ENCODE assay signal across 28 mouse cellular contexts in the genomic region with DNA sequence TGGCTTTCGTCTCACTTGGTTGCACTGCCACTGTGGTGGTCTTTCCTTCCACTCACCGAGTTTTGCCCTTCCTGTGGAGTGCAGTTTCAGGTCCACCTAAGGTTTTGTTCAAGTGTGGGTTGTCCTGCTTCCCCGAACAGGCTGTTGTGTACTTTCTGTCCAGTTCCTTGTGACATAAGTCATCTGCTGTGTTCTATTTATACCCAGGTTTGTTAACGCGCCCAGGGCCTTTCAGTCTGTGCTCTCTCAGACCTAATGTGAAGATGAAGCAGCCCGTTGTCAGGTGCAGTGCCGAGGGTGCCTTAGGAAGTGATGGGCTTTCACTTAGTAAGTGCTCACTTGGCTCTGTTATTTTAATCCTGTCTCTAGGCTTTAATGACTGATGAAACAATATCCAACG. TPM values are rescaled to one million over a fixed set of nuclear protein-coding genes. Genes with fewer than 3 reads are reported as not detected.
DNase-seq lines count a peak whose midpoint lies in the region; ATAC-seq and TF ChIP-seq lines count a peak whose summit lies in the region.
"Had no signal": no experiment of that assay in that cellular context is flagged by ENCODE, and none has a peak within 500 bp of the region (broad histone marks: within the 10 kb centered on the region; RNA-seq: fewer than 3 reads in every experiment).

No protein-coding gene starts in this region.

- no peak overlapping the region for H3K4me2 ChIP-seq in heart, postnatal 0 days (ENCODE audit: low read depth, low read length)
- H3K4me2 ChIP-seq: embryonic facial prominence, embryonic 12.5 days; embryonic facial prominence, embryonic 15.5 days; hindbrain, embryonic 13.5 days; intestine, embryonic 15.5 days had no signal

- WGBS in heart, postnatal 0 days: 53% methylated on average over 8 of the region's 8 CpGs
- 80% methylated on average over 8 of the region's 8 CpGs for WGBS in heart, embryonic 10.5 days

- peak overlapping the region; percentile 88 for H3K27ac ChIP-seq in gastrocnemius, adult 2 months
- peak overlapping the region; percentile 35; the same call in 1 of the 2 replicates for H3K27ac ChIP-seq in heart, postnatal 0 days (ENCODE audit: low read depth)
- no peak overlapping the region for H3K27ac ChIP-seq in heart, embryonic 10.5 days
- H3K27ac ChIP-seq: embryonic facial prominence, embryonic 12.5 days; embryonic facial prominence, embryonic 15.5 days; hindbrain, embryonic 10.5 days; hindbrain, embryonic 13.5 days; intestine, embryonic 15.5 days had no signal

- ATAC-seq in heart, postnatal 0 days (ENCODE audit: insufficient read depth, low read depth): peak; percentile 39; the same call in 1 of the 2 replicates
- ATAC-seq: forebrain, embryonic 14.5 days; forebrain, postnatal 0 days; hindbrain, embryonic 16.5 days; intestine, embryonic 15.5 days; Patski had no signal

- no peaks in the 10 kb centered on the region for H3K4me1 ChIP-seq in heart, postnatal 0 days (ENCODE audit: control insufficient read depth, insufficient read depth)
- H3K4me1 ChIP-seq in heart, embryonic 10.5 days: no peaks in the 10 kb centered on the region
- H3K4me1 ChIP-seq: embryonic facial prominence, embryonic 12.5 days; embryonic facial prominence, embryonic 15.5 days; hindbrain, embryonic 10.5 days; hindbrain, embryonic 13.5 days; intestine, embryonic 15.5 days had no signal

- intact Hi-C loops in gastrocnemius, adult 2 months (cut with DNase I): no loop called here
- intact Hi-C loops in gastrocnemius, postnatal 14 days (cut with DNase I; ENCODE audit: low total_unique reads): no loop called here
- intact Hi-C loops in heart, postnatal 25 days (cut with DNase I): no loop called here

- H3K27me3 ChIP-seq in heart, postnatal 0 days (ENCODE audit: control insufficient read depth, insufficient read depth, low read length): no peaks in the 10 kb centered on the region
- H3K27me3 ChIP-seq in heart, embryonic 10.5 days (ENCODE audit: insufficient read depth, poor library complexity, severe bottlenecking): no peaks in the 10 kb centered on the region
- H3K27me3 ChIP-seq: CH12.LX; embryonic facial prominence, embryonic 12.5 days; embryonic facial prominence, embryonic 15.5 days; hindbrain, embryonic 13.5 days; intestine, embryonic 15.5 days; Patski had no signal

- H3K36me3 ChIP-seq in heart, postnatal 0 days (replicated peaks; ENCODE audit: control insufficient read depth, insufficient read depth, low read length): peaks cover 81% of the 10 kb centered on the region
- peaks cover 87% of the 10 kb centered on the region for H3K36me3 ChIP-seq in heart, embryonic 10.5 days

- no peak for TF ChIP-seq EP300 in heart, postnatal 0 days (IDR thresholded peaks at IDR 0.05; ENCODE audit: low read depth)

- no peaks in the 10 kb centered on the region for H3K9me3 ChIP-seq in heart, postnatal 0 days (replicated peaks; ENCODE audit: control insufficient read depth, low read length)
- H3K9me3 ChIP-seq in heart, embryonic 10.5 days: no peaks in the 10 kb centered on the region
- H3K9me3 ChIP-seq: embryonic facial prominence, embryonic 12.5 days; embryonic facial prominence, embryonic 15.5 days; G1E; hindbrain, embryonic 10.5 days; hindbrain, embryonic 13.5 days; intestine, embryonic 15.5 days had no signal

- H3K9ac ChIP-seq in heart, postnatal 0 days (replicated peaks; ENCODE audit: low read depth, low read length): no peak overlapping the region
- H3K9ac ChIP-seq: embryonic facial prominence, embryonic 12.5 days; embryonic facial prominence, embryonic 15.5 days; forebrain, postnatal 0 days; hindbrain, embryonic 13.5 days; intestine, embryonic 15.5 days had no signal

- H3K4me3 ChIP-seq in gastrocnemius, adult 2 months: peak overlapping the region; percentile 51
- H3K4me3 ChIP-seq in heart, postnatal 0 days (ENCODE audit: low read depth, low read length): no peak overlapping the region
- no peak overlapping the region for H3K4me3 ChIP-seq in heart, embryonic 10.5 days
- H3K4me3 ChIP-seq: embryonic facial prominence, embryonic 12.5 days; embryonic facial prominence, embryonic 15.5 days; hindbrain, embryonic 10.5 days; hindbrain, embryonic 13.5 days; intestine, embryonic 15.5 days had no signal

- DNase-seq in gastrocnemius, adult 2 months: peak; percentile 50
- no peak for DNase-seq in gastrocnemius, postnatal 14 days
- peak; percentile 61 to 62 for DNase-seq in heart, adult 18-20 months
- no peak for DNase-seq in heart, postnatal 25 days (ENCODE audit: low spot score)
- no peak for DNase-seq in heart, postnatal 0 days (ENCODE audit: low spot score)
- no peak for DNase-seq in heart, embryonic 10.5 days (ENCODE audit: low spot score)
- DNase-seq in skeletal muscle tissue, adult 2 months (ENCODE audit: low read depth, low spot score): peak; percentile 62
- DNase-seq: adrenal gland, postnatal 10 days; adrenal gland, postnatal 36 days; B cell, adult 2 months; cerebellum, adult 11 months; cerebellum, adult 2 months; cerebellum, adult 9-11 months; cerebellum, postnatal 25 days; forebrain, postnatal 0 days; gastrocnemius, postnatal 25 days; kidney, adult 11 months; kidney, adult 8-10 months had no signal

- no peak for TF ChIP-seq CTCF in gastrocnemius, adult 2 months (IDR thresholded peaks at IDR 0.05)
- TF ChIP-seq CTCF in heart, postnatal 0 days (IDR thresholded peaks at IDR 0.05; ENCODE audit: low read depth): no peak

RNA-seq across cellular contexts. Expression of a gene that starts 5.9 kb away (rescaled TPM):
- 10 to 100 TPM; 12.3 to 14.4 TPM for total RNA-seq in gastrocnemius, adult 2 months (2021)
- total RNA-seq in gastrocnemius, postnatal 14 days (2021): 10 to 100 TPM; 11.8 to 14.3 TPM
- 10 to 100 TPM; 23.8 to 25.8 TPM for total RNA-seq in heart, adult 18-20 months (2021)
- 10 to 100 TPM; 22.5 to 22.9 TPM for total RNA-seq in heart, postnatal 25 days (2021)
- 53.0 and 62.0 TPM in 2 replicates for total RNA-seq in heart, postnatal 0 days (2014; rRNA removed; ENCODE audit: low replicate concordance)
- polyA plus RNA-seq in heart, postnatal 0 days (2015; fragmentation: Nextera tagmentation; extraction: Ambion mirVana): 14.5 and 16.1 TPM in 2 replicates
- 26.8 and 39.2 TPM in 2 replicates for polyA plus RNA-seq in heart, embryonic 10.5 days (2016; fragmentation: Nextera tagmentation; extraction: Ambion mirVana)

RNA-seq across cellular contexts. Expression of a gene that starts 9.3 kb away (rescaled TPM):
- 100 to 1,000 TPM; 129 to 145 TPM for total RNA-seq in gastrocnemius, adult 2 months (2021)
- total RNA-seq in gastrocnemius, postnatal 14 days (2021): 100 to 1,000 TPM; 100 to 114 TPM
- total RNA-seq in heart, adult 18-20 months (2021): 100 to 1,000 TPM; 180 to 192 TPM
- 100 to 1,000 TPM; 142 to 152 TPM for total RNA-seq in heart, postnatal 25 days (2021)
- 137 and 148 TPM in 2 replicates for total RNA-seq in heart, postnatal 0 days (2014; rRNA removed; ENCODE audit: low replicate concordance)
- polyA plus RNA-seq in heart, postnatal 0 days (2015; fragmentation: Nextera tagmentation; extraction: Ambion mirVana): 140 and 151 TPM in 2 replicates
- 187 and 218 TPM in 2 replicates for polyA plus RNA-seq in heart, embryonic 10.5 days (2016; fragmentation: Nextera tagmentation; extraction: Ambion mirVana)

RNA-seq across cellular contexts. Expression of a gene that starts 25.7 kb away (rescaled TPM):
- 10 to 100 TPM; 13.9 to 19.7 TPM for total RNA-seq in gastrocnemius, adult 2 months (2021)
- 10 to 100 TPM; 11.5 to 12.9 TPM for total RNA-seq in gastrocnemius, postnatal 14 days (2021)
- 10 to 100 TPM; 25.6 to 32.3 TPM for total RNA-seq in heart, adult 18-20 months (2021)
- total RNA-seq in heart, postnatal 25 days (2021): 10 to 100 TPM; 31.3 to 31.6 TPM
- 34.7 and 53.4 TPM in 2 replicates for total RNA-seq in heart, postnatal 0 days (2014; rRNA removed; ENCODE audit: low replicate concordance)
- polyA plus RNA-seq in heart, postnatal 0 days (2015; fragmentation: Nextera tagmentation; extraction: Ambion mirVana): 33.9 and 34.2 TPM in 2 replicates
- polyA plus RNA-seq in heart, embryonic 10.5 days (2016; fragmentation: Nextera tagmentation; extraction: Ambion mirVana): 13.1 and 23.0 TPM in 2 replicates

RNA-seq across cellular contexts. Expression of a gene that starts 41.1 kb away (rescaled TPM):
- total RNA-seq in gastrocnemius, adult 2 months (2021): 10 to 100 TPM; 48.9 to 61.4 TPM
- 10 to 100 TPM; 36.6 to 39.8 TPM for total RNA-seq in gastrocnemius, postnatal 14 days (2021)
- 10 to 100 TPM; 81.8 to 82.3 TPM for total RNA-seq in heart, adult 18-20 months (2021)
- 10 to 100 TPM; 63.9 to 70.1 TPM for total RNA-seq in heart, postnatal 25 days (2021)
- 28.2 and 35.5 TPM in 2 replicates for total RNA-seq in heart, postnatal 0 days (2014; rRNA removed; ENCODE audit: low replicate concordance)
- 53.0 and 54.8 TPM in 2 replicates for polyA plus RNA-seq in heart, postnatal 0 days (2015; fragmentation: Nextera tagmentation; extraction: Ambion mirVana)
- 183 and 245 TPM in 2 replicates for polyA plus RNA-seq in heart, embryonic 10.5 days (2016; fragmentation: Nextera tagmentation; extraction: Ambion mirVana)

Comparison
In these comparisons a context has a peak if more than half of its experiments do, and no peak if none do; other contexts are left out.
1. DNase-seq: peak in gastrocnemius, adult 2 months (single experiment), heart, adult 18-20 months (2 of 2) and skeletal muscle tissue, adult 2 months (single experiment); none in gastrocnemius, postnatal 14 days (single experiment), heart, postnatal 25 days (single experiment), heart, postnatal 0 days (single experiment) and heart, embryonic 10.5 days (single experiment).